Mouse (Mus musculus) liver, embryonic 13.5 days (tissue): ENCODE data around the gene Mrpl18. TPM values are rescaled to one million over a fixed set of nuclear protein-coding genes. Genes with fewer than 3 reads are reported as not detected.
"Not testable (repeated sequence)": the region's sequence is repeated elsewhere in the genome, so short reads cannot be mapped to it uniquely, and the experiment has no call there.

Source experiments
- ATAC-seq: fragments of 200-750 bp; cut with Nextera tagmentation; 2 replicates; pipeline ENCODE4 v1.8.0; 2017; ENCODE audit warnings: low read depth, mild to moderate bottlenecking, moderate number of reproducible peaks, moderate library complexity
- DNase-seq: peaks from one replicate; pipeline ENCODE4 v3.0.0; 2022
- H3K27ac ChIP-seq: fragments of 300-500 bp; sonication (generic); 2 replicates; pipeline ENCODE4 v1.5.1; 2015; ENCODE audit warnings: moderate library complexity, mild to moderate bottlenecking, inconsistent platforms
- H3K27me3 ChIP-seq: fragments of 300-500 bp; sonication (generic); 2 replicates; pipeline ENCODE4 v1.6.1; 2015; ENCODE audit warnings: mild to moderate bottlenecking, inconsistent platforms
- H3K36me3 ChIP-seq: fragments of 300-500 bp; sonication (generic); 2 replicates; pipeline ENCODE4 v1.6.1; 2015; ENCODE audit warnings: mild to moderate bottlenecking, inconsistent platforms
- H3K4me1 ChIP-seq: fragments of 300-500 bp; sonication (generic); replicated peaks from 2 replicates; pipeline ENCODE4 v1.6.1; 2015; ENCODE audit warnings: inconsistent platforms
- H3K4me2 ChIP-seq: fragments of 300-500 bp; sonication (generic); 2 replicates; pipeline ENCODE4 v1.6.1; 2015; ENCODE audit warnings: inconsistent platforms, mild to moderate bottlenecking, moderate library complexity
- H3K4me3 ChIP-seq: fragments of 300-500 bp; sonication (generic); replicated peaks from 2 replicates; pipeline ENCODE4 v1.5.1; 2015; ENCODE audit warnings: mild to moderate bottlenecking, inconsistent platforms
- H3K9ac ChIP-seq: fragments of 300-500 bp; sonication (generic); 2 replicates; pipeline ENCODE4 v1.6.1; 2015; ENCODE audit warnings: mild to moderate bottlenecking, inconsistent platforms
- H3K9me3 ChIP-seq: fragments of 300-500 bp; sonication (generic); replicated peaks from 2 replicates; pipeline ENCODE4 v1.6.1; 2016; ENCODE audit warnings: inconsistent platforms
- WGBS: fragments of 180-500 bp; shearing (Covaris S2); methylation state at CpG from one replicate; pipeline ENCODE4 v1.1.7; 2015; ENCODE audit not compliant: insufficient replicate concordance; 5-methylcytosine and 5-hydroxymethylcytosine counted together
- polyA plus RNA-seq: library from polyadenylated mRNA; unstranded; fragments of >200 nt; fragmentation: Nextera tagmentation; extraction: Ambion mirVana; gene quantifications from 2 replicates; pipeline ENCODE4 v1.2.1, GENCODE M21; 2015

Gene Mrpl18
- polyA plus RNA-seq: 184 and 197 TPM in 2 replicates

DNA sequence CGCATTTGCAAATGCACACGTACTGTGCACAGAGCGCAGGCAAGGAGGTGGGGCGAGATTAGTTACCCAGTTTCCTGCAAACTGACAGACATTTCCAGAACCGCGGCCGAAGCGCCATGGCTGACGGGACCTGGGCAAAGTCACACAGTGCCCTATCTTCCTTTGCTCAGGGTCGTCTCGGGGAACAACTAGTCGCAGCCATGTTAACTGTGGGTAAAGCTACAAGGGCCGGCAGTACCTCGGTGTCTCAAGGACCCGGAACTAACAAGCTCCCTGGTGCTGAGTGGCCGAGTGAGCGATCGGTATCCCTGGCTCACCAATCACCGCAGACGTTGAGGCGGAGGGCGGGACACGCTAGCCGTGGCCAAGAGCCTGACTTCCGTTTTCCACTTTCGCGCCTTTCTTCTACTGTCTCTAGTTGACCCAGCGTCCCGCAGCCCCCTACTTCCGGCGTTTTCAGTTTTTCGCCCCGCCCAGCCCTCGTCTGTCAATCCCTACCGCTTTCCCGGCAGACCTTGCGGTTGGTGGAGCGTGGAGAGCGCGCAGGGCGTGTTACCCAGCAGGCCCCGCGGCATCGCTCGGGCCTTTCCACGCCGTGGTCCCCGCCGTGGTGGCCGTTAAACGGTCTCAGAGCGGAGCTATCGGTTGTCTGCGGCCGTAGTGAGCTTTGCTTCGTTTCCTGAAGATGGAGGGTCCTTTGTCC lies at the start of gene Mrpl18:
Mrpl18 (minus strand) TSS at position 465 of the 703 bp plus-strand sequence.
- Histone ChIP-seq H3K4me1 (peaks cover 19% of the 10 kb centered on the region), H3K9ac (peak within 1 kb of the TSS; percentile 97), H3K27me3 (no peaks in the 10 kb centered on the region), H3K4me3 (peak within 1 kb of the TSS; percentile 89), H3K27ac (peak within 1 kb of the TSS; percentile 94), H3K36me3 (peaks cover 62% of the 10 kb centered on the region), H3K4me2 (peak within 1 kb of the TSS; percentile 88), H3K9me3 (no peaks in the 10 kb centered on the region)
- WGBS: under 1% methylated on average over 56 of the region's 56 CpGs
- peak; percentile 99 for DNase-seq
- peak; percentile 95 for ATAC-seq

DNA sequence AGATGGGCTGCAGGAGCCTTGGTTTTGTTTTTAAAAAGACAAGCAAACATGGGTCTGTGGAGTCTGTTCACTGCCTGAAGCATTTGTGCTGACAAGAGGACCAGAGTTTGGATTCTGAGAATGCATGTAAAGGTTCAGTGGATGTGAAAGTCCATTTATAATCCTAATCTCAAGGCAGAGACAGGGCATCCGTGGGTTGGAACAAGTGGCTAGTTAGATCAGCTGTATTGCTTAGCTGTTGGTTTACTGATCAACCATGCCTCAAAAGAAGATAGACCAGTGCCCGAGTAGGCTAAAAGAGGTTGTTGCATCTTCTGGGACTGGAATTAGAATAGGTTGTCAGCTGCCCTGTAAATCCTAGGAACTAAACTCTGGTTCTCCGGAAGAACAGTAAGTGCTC lies 47.3 kb upstream of the Mrpl18 start:
- Histone ChIP-seq H3K9me3 (no peaks in the 10 kb centered on the region), H3K4me1 (peaks cover 18% of the 10 kb centered on the region), H3K4me2 (no peak overlapping the region), H3K4me3 (no peak overlapping the region), H3K9ac (no peak overlapping the region), H3K27ac (no peak overlapping the region), H3K27me3 (no peaks in the 10 kb centered on the region), H3K36me3 (peaks cover 29% of the 10 kb centered on the region)
- WGBS: 69% methylated on average over 3 of the region's 3 CpGs
- DNase-seq: no peak
- no peak for ATAC-seq

DNA sequence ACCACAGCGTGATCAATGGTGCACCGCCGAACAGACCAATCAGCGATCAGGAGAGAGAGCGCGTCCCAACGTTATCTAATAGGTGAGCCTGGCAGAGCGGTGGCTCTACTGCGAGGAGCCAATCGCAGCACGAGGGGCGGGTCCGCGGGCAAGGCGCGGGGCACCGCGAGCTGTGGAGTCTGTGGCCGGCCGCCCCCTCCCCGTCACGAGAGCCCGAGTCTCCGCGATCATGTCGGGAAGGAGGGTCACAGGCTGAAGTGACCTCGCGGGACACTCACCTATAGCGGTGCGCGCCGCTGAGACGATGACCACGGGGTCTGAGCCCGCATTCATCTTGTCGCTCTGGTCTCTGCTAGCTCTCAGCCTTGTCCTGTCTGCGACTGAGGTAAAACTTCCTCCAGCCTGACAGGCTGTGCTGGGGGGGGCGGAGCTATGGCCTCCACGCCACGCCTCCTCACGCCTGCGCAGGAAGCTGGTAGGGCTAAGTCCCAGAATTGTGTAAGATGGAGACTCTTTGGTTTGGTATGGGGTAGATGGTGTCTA lies 44.3 kb upstream of the Mrpl18 start, which contains the start of gene Acat2:
Acat2 (minus strand) TSS at position 417 of the 543 bp plus-strand sequence.
- H3K9ac ChIP-seq: peak within 1 kb of the TSS; percentile 78
- ATAC-seq: peak; percentile 98
- H3K27ac ChIP-seq: peak within 1 kb of the TSS; percentile 86
- H3K36me3 ChIP-seq: peaks cover 21% of the 10 kb centered on the region
- H3K4me1 ChIP-seq: peaks cover 20% of the 10 kb centered on the region
- H3K9me3 ChIP-seq: no peaks in the 10 kb centered on the region
- peak within 1 kb of the TSS; percentile 74 for H3K4me2 ChIP-seq
- DNase-seq: peak; percentile 91
- H3K27me3 ChIP-seq: no peaks in the 10 kb centered on the region
- 1% methylated on average over 39 of the region's 42 CpGs for WGBS
- peak within 1 kb of the TSS; percentile 77 for H3K4me3 ChIP-seq

GRCm38 (mm10) chr17:12959377-12959776 lies 43.2 kb upstream of the Mrpl18 start:
- H3K9ac ChIP-seq: peak overlapping the region; percentile 33; the same call in 1 of the 2 replicates
- H3K27ac ChIP-seq, H3K27me3 ChIP-seq, H3K9me3 ChIP-seq, ATAC-seq, DNase-seq: not testable (repeated sequence)
- peaks cover 20% of the 10 kb centered on the region for H3K4me1 ChIP-seq
- 41% methylated on average over 2 of the region's 2 CpGs for WGBS
- H3K4me2 ChIP-seq: peak overlapping the region; percentile 52
- H3K36me3 ChIP-seq: peaks cover 21% of the 10 kb centered on the region
- H3K4me3 ChIP-seq: peak overlapping the region; percentile 36

GRCm38 (mm10) chr17:12956664-12957063 lies 40.5 kb upstream of the Mrpl18 start:
- H3K27ac ChIP-seq: no peak overlapping the region
- peaks cover 37% of the 10 kb centered on the region for H3K36me3 ChIP-seq
- H3K4me1 ChIP-seq: peaks cover 14% of the 10 kb centered on the region
- no peak overlapping the region for H3K4me2 ChIP-seq
- no peak overlapping the region for H3K9ac ChIP-seq
- ATAC-seq (no peak), DNase-seq (no peak)
- H3K4me3 ChIP-seq: no peak overlapping the region
- no peaks in the 10 kb centered on the region for H3K27me3 ChIP-seq
- 81% methylated on average over 8 of the region's 8 CpGs for WGBS
- H3K9me3 ChIP-seq: no peaks in the 10 kb centered on the region

DNA sequence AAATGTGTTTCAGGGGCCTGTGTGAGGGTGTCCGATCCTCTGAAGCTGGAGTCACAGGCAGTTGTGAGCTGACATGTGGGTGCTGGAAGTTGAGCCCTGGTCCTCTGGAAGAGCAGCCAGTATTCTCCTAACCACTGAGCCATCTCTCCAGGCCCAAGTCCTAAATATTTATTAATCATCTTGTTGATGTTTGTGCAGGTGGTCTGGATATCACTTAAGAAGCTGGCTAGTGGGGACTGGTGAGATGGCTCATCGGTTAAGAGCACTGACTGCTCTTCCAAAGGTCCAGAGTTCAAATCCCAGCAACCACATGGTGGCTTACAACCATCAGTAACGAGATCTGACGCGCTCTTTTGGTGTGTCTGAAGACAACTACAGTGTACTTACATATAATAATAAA lies 33.5 kb upstream of the Mrpl18 start:
- Histone ChIP-seq H3K27me3 (no peaks in the 10 kb centered on the region), H3K4me3 (no peak overlapping the region), H3K4me1 (no peaks in the 10 kb centered on the region), H3K9ac (no peak overlapping the region), H3K36me3 (peaks cover 67% of the 10 kb centered on the region), H3K9me3 (no peaks in the 10 kb centered on the region), H3K4me2 (no peak overlapping the region), H3K27ac (no peak overlapping the region)
- ATAC-seq: no peak
- DNase-seq: no peak
- 83% methylated on average over 5 of the region's 5 CpGs for whole genome bisulfite sequencing

- no peak overlapping the region for H3K4me3 ChIP-seq
- H3K9me3 ChIP-seq: no peaks in the 10 kb centered on the region
- peaks cover 24% of the 10 kb centered on the region for H3K4me1 ChIP-seq
- H3K27ac ChIP-seq: no peak overlapping the region
- H3K27me3 ChIP-seq: no peaks in the 10 kb centered on the region
- ATAC-seq (no peak), DNase-seq (no peak)
- H3K9ac ChIP-seq: no peak overlapping the region
- peaks cover 42% of the 10 kb centered on the region for H3K36me3 ChIP-seq
- no peak overlapping the region for H3K4me2 ChIP-seq
- WGBS: 85% methylated on average over 6 of the region's 6 CpGs
These were observed 26.5 kb upstream of the Mrpl18 start for GRCm38 (mm10) chr17:12942459-12943162.

DNA sequence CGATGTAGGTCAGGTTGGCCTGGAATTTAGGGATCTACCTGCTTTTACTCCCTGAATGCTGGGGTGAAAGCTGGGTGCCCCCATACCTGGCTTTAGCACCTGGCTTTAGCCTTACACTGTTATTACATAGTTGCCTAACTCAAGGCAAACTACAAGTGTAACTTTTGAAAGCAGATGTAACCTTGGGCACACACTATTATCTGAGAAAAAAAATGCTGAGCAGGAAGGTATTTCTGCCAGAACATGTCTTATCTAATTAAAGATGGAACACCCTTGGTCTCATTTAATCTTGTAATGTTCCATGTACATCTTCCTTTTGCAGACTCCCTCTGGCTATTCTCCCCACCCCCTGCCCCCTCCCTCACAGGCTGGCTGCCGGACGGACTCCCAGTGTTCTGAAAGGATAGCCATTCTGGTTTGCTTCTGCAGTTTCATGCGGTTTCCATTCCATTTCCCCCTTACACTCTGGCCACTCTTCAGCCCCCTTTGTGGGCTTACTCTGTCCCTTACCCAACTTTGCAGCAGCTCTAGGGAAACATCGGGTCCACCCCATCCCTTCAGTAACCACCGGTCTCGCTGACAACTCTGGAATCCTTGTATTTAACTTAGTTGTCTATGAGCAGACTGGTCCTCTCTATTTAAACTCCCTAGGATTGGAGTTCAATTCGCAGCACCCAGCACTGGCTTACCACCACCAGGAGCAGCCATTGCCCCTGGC lies 25.6 kb upstream of the Mrpl18 start:
- Histone ChIP-seq H3K27ac (no peak overlapping the region), H3K4me2 (no peak overlapping the region), H3K36me3 (peaks cover 37% of the 10 kb centered on the region), H3K27me3 (no peaks in the 10 kb centered on the region), H3K4me3 (no peak overlapping the region), H3K9me3 (no peaks in the 10 kb centered on the region), H3K4me1 (peaks cover 24% of the 10 kb centered on the region), H3K9ac (no peak overlapping the region)
- 62% methylated on average over 8 of the region's 8 CpGs for WGBS
- ATAC-seq (no peak), DNase-seq (no peak)

- peak; percentile 67 for ATAC-seq
- Histone ChIP-seq H3K36me3 (peaks cover 27% of the 10 kb centered on the region), H3K4me1 (peaks cover 24% of the 10 kb centered on the region), H3K27me3 (no peaks in the 10 kb centered on the region), H3K4me2 (peak within 1 kb of the TSS; percentile 60), H3K27ac (peak within 1 kb of the TSS; percentile 32; the same call in 1 of the 2 replicates), H3K9ac (peak within 1 kb of the TSS; percentile 51; the same call in 1 of the 2 replicates), H3K4me3 (peak within 1 kb of the TSS; percentile 31), H3K9me3 (no peaks in the 10 kb centered on the region)
- no peak for DNase-seq
- WGBS: 14% methylated on average over 27 of the region's 27 CpGs
These were observed 24.1 kb upstream of the Mrpl18 start, which contains the start of gene Acat3 for GRCm38 (mm10) chr17:12940151-12940805. TSS of gene Acat3 (minus strand) at chr17:12940600.

DNA sequence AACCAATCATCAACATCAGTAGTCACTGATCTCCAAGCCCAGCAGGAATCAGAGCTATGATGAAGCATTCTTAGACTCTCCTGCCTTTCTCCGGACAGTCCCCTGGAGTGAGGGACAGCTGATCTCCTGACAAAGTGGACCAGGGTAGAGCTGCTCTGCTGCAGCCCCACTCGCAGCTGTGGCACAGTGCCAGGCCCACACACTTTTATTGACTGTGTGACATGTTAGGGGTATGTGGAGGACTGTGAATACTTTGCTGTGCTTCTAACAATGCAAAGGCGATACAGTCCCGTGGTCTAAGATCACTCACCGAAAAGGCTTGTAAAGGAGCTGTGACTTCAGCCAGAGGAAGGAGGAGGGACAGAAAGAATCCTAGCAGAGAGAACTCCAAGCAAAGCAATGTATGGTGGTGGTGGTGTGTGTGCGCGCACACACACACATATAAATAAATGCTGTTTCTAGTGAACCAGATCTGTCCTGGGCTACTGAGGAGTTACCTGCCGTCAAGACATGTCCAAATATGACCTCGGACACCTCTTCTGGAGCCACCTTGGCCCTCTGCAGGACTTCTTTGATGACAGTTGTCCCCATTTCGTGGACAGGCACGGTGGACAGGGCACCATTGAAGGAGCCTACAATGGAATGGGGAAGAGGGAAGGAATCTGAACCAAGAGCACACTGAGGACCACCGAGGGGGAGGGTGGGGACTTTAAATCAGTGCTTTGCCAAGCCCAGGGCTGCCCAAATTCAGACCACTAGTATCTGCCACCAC lies 23.4 kb upstream of the Mrpl18 start:
- not testable (repeated sequence) for H3K9me3 ChIP-seq, H3K27ac ChIP-seq, DNase-seq, H3K27me3 ChIP-seq
- WGBS: 42% methylated on average over 2 of the region's 12 CpGs
- H3K9ac ChIP-seq: peak overlapping the region; percentile 51; the same call in 1 of the 2 replicates
- H3K4me3 ChIP-seq: peak overlapping the region; percentile 31
- peak; percentile 27 for ATAC-seq
- H3K4me1 ChIP-seq: peaks cover 24% of the 10 kb centered on the region
- H3K4me2 ChIP-seq: peak overlapping the region; percentile 60
- peaks cover 20% of the 10 kb centered on the region for H3K36me3 ChIP-seq
